Mouse (Mus musculus) G1E (cell line): ENCODE results near the gene 2310030G06Rik. TPM values are rescaled to one million over a fixed set of nuclear protein-coding genes. Genes with fewer than 3 reads are reported as not detected.

Source experiments
- ATAC-seq: 2 replicates; pipeline ENCODE4 v1.8.0; 2016; ENCODE audit warnings: mild to moderate bottlenecking; ENCODE audit not compliant: insufficient number of reproducible peaks, poor library complexity, low FRiP score, severe bottlenecking; ENCODE audit errors: extremely low read depth
- DNase-seq: peaks from one replicate; pipeline ENCODE4 v3.0.0; 2012; ENCODE audit warnings: low spot score
- H3K27me3 ChIP-seq: 2 replicates; pipeline ENCODE4 v1.6.1; 2012; ENCODE audit warnings: mild to moderate bottlenecking, low read length, inconsistent platforms; ENCODE audit not compliant: insufficient read depth
- H3K36me3 ChIP-seq: replicated peaks from 2 replicates; pipeline ENCODE3; 2012; ENCODE audit warnings: mild to moderate bottlenecking, inconsistent platforms
- H3K4me1 ChIP-seq: 2 replicates; pipeline ENCODE4 v1.6.1; 2012; ENCODE audit warnings: low read depth, low read length, inconsistent platforms, mixed read lengths; ENCODE audit not compliant: insufficient read depth
- H3K4me3 ChIP-seq: 2 replicates; pipeline ENCODE4 v1.5.1; 2012; ENCODE audit warnings: low read depth, mild to moderate bottlenecking, inconsistent platforms, low read length, moderate library complexity, mixed read lengths
- H3K9me3 ChIP-seq: replicated peaks from 2 replicates; pipeline ENCODE4 v1.6.1; 2012; ENCODE audit warnings: inconsistent platforms
- CTCF ChIP-seq: IDR thresholded peaks from 2 replicates; pipeline ENCODE4 v1.5.1; 2012; ENCODE audit warnings: low read depth, low read length, inconsistent platforms, mixed read lengths
- GATA1 ChIP-seq: IDR thresholded peaks from 2 replicates; pipeline ENCODE4 v1.6.1; 2012; ENCODE audit warnings: borderline replicate concordance, low read length, inconsistent platforms, mixed read lengths
- GATA2 ChIP-seq: IDR thresholded peaks from 2 replicates; pipeline ENCODE4 v1.6.1; 2012; ENCODE audit warnings: low read depth, low read length, inconsistent platforms, borderline replicate concordance
- POLR2AphosphoS5 ChIP-seq: IDR thresholded peaks from 2 replicates; pipeline ENCODE4 v1.6.1; 2012; ENCODE audit warnings: low read depth, low read length, inconsistent platforms; ENCODE audit not compliant: insufficient replicate concordance
- TAL1 ChIP-seq: conservative IDR thresholded peaks from 2 replicates; pipeline ENCODE4 v1.6.1; 2012; ENCODE audit warnings: low read depth, low read length, inconsistent platforms, mixed read lengths
- polyA plus RNA-seq: library from polyadenylated mRNA; stranded (reverse); fragments of >175 nt; gene quantifications from 2 replicates; pipeline ENCODE4 v1.2.3, GENCODE M21; 2012
- total RNA-seq, 2 experiments: library from RNA; stranded (forward) in 1 of 2; stranded (reverse) in 1 of 2; fragments of 200-1000 nt in 1 of 2; fragments of >200 nt in 1 of 2; fragmentation: Nextera tagmentation in 1 of 2; gene quantifications; 2 replicates each; pipeline ENCODE4 v1.2.3; 2014 to 2017

2310030G06Rik gene
- total and polyA plus RNA-seq, 3 experiments = 1.1 TPM; not detected in 2

GRCm38 (mm10) chr9:50745806-50746205, 530 bp downstream of the 2310030G06Rik start:
- H3K9me3 ChIP-seq = no peaks in the 10 kb centered on the region
- H3K36me3 ChIP-seq = no peaks in the 10 kb centered on the region
- H3K4me3 ChIP-seq = no peak overlapping the region
- 0 out of 2 replicates have a peak, but pooled peaks cover 2% of the 10 kb centered on the region for H3K4me1 ChIP-seq
- TF ChIP-seq CTCF (no peak), GATA2 (no peak), GATA1 (no peak), POLR2AphosphoS5 (no peak), TAL1 (no peak)
- H3K27me3 ChIP-seq = peaks cover 52% of the 10 kb centered on the region
- ATAC-seq = no peak
- DNase-seq = no peak

- Histone ChIP-seq H3K4me3 (no peak overlapping the region), H3K9me3 (no peaks in the 10 kb centered on the region), H3K36me3 (no peaks in the 10 kb centered on the region), H3K27me3 (peaks cover 60% of the 10 kb centered on the region), H3K4me1 (peaks cover 7% of the 10 kb centered on the region)
- ATAC-seq (no peak), DNase-seq (no peak)
- TF ChIP-seq TAL1 (no peak), CTCF (no peak), GATA2 (no peak), POLR2AphosphoS5 (no peak), GATA1 (no peak)
Measured at GRCm38 (mm10) chr9:50742744-50743143, 3.6 kb downstream of the 2310030G06Rik start.

- Histone ChIP-seq H3K4me3 (no peak overlapping the region), H3K27me3 (peaks cover 57% of the 10 kb centered on the region), H3K4me1 (peaks cover 7% of the 10 kb centered on the region), H3K9me3 (no peaks in the 10 kb centered on the region), H3K36me3 (no peaks in the 10 kb centered on the region)
- no peak for DNase-seq
- TF ChIP-seq CTCF (no peak), GATA1 (no peak), GATA2 (no peak), TAL1 (no peak), POLR2AphosphoS5 (no peak)
- ATAC-seq = no peak
Measured at GRCm38 (mm10) chr9:50742261-50742660, 4.1 kb downstream of the 2310030G06Rik start.

- Histone ChIP-seq H3K9me3 (no peaks in the 10 kb centered on the region), H3K27me3 (peaks cover 46% of the 10 kb centered on the region), H3K4me3 (no peak overlapping the region), H3K4me1 (peaks cover 6% of the 10 kb centered on the region), H3K36me3 (no peaks in the 10 kb centered on the region)
- ATAC-seq = no peak
- TF ChIP-seq GATA2 (no peak), GATA1 (no peak), TAL1 (no peak)
- DNase-seq = no peak
Measured at GRCm38 (mm10) chr9:50740867-50741784, 5.2 kb downstream of the 2310030G06Rik start.

- H3K36me3 ChIP-seq = no peaks in the 10 kb centered on the region
- H3K4me3 ChIP-seq = peak within 1 kb of the TSS; percentile 34; the same call in 1 of the 2 replicates
- H3K4me1 ChIP-seq = peaks cover 5% of the 10 kb centered on the region
- no peak for TF ChIP-seq POLR2AphosphoS5
- TF ChIP-seq TAL1 = no peak
- no peak for TF ChIP-seq GATA1
- TF ChIP-seq CTCF = no peak
- H3K27me3 ChIP-seq = peaks cover 39% of the 10 kb centered on the region
- H3K9me3 ChIP-seq = no peaks in the 10 kb centered on the region
- DNase-seq (no peak), ATAC-seq (no peak)
Measured at GRCm38 (mm10) chr9:50738914-50739870, 7.1 kb downstream of the 2310030G06Rik start, which contains the start of gene Dixdc1. TSS of gene Dixdc1 (minus strand) at chr9:50739517.

- ATAC-seq = no peak
- TF ChIP-seq GATA2 (no peak), GATA1 (no peak), CTCF (peak; percentile 60), POLR2AphosphoS5 (no peak), TAL1 (no peak)
- H3K36me3 ChIP-seq = no peaks in the 10 kb centered on the region
- H3K4me1 ChIP-seq = peaks cover 5% of the 10 kb centered on the region
- H3K9me3 ChIP-seq = no peaks in the 10 kb centered on the region
- H3K4me3 ChIP-seq = no peak overlapping the region
- peak; percentile 26 for DNase-seq
- H3K27me3 ChIP-seq = peaks cover 24% of the 10 kb centered on the region
Measured at GRCm38 (mm10) chr9:50734989-50735388, 11.3 kb downstream of the 2310030G06Rik start.
